Mouse (Mus musculus) bone marrow, adult 2 months (tissue): Measurements from ENCODE around the gene Ptprn. TPM values are rescaled to one million over a fixed set of nuclear protein-coding genes. Genes with fewer than 3 reads are reported as not detected.

Experiments used
- H3K27ac ChIP-seq: fragments of 200-500 bp; 2 replicates; pipeline ENCODE4 v1.5.1; 2012; ENCODE audit warnings: low read depth, mild to moderate bottlenecking, control low read depth, inconsistent platforms, low read length; ENCODE audit not compliant: control insufficient read depth, poor library complexity, insufficient read depth
- H3K4me1 ChIP-seq: fragments of 200-500 bp; 2 replicates; pipeline ENCODE4 v1.6.1; 2011; ENCODE audit warnings: low read length; ENCODE audit not compliant: control insufficient read depth, insufficient read depth
- H3K4me3 ChIP-seq: fragments of 200-500 bp; replicated peaks from 2 replicates; pipeline ENCODE3; 2011; ENCODE audit warnings: mild to moderate bottlenecking, low read depth, low read length, control low read depth; ENCODE audit not compliant: control insufficient read depth
- CTCF ChIP-seq: fragments of 200-500 bp; IDR thresholded peaks from 2 replicates; pipeline ENCODE4 v1.5.1; 2011; ENCODE audit warnings: low read length, control low read depth; ENCODE audit not compliant: control insufficient read depth, insufficient read depth
- POLR2A ChIP-seq: fragments of 200-500 bp; IDR thresholded peaks from 2 replicates; pipeline ENCODE4 v1.6.1; 2011; ENCODE audit warnings: low read depth, mild to moderate bottlenecking, control low read depth, low read length, borderline replicate concordance; ENCODE audit not compliant: control insufficient read depth
- WGBS: fragments of 180-500 bp; shearing (Covaris S2); methylation state at CpG from one replicate; pipeline ENCODE4 v1.1.7; 2018; 5-methylcytosine and 5-hydroxymethylcytosine counted together
- polyA plus RNA-seq: library from polyadenylated mRNA; stranded (reverse); fragments of >200 nt; gene quantifications from 2 replicates; pipeline ENCODE4 v1.2.4, GENCODE M21; 2011; ENCODE audit warnings: low replicate concordance; ENCODE audit not compliant: missing spikeins, insufficient read depth, insufficient read length

Gene Ptprn
- polyA plus RNA-seq, 1 experiment = 4.2 TPM

- 72% methylated on average over 8 of the region's 8 CpGs for WGBS
These were observed 25.7 kb upstream of the Ptprn start for GRCm38 (mm10) chr1:75289888-75290431.

GRCm38 (mm10) chr1:75289376-75289775 is 25.1 kb upstream of the Ptprn start:
- Histone ChIP-seq H3K4me3 (no peak overlapping the region), H3K4me1 (no peaks in the 10 kb centered on the region), H3K27ac (no peak overlapping the region)
- WGBS = 39% methylated on average over 7 of the region's 7 CpGs
- TF ChIP-seq CTCF = no peak
- no peak for TF ChIP-seq POLR2A

More at GRCm38 (mm10) chr1:75289888-75290431, 25.7 kb upstream of the Ptprn start:
- Histone ChIP-seq H3K4me3 (no peak overlapping the region), H3K27ac (no peak overlapping the region), H3K4me1 (no peaks in the 10 kb centered on the region)
- TF ChIP-seq POLR2A = no peak
- TF ChIP-seq CTCF = no peak

- 71% methylated on average over 7 of the region's 7 CpGs for WGBS
- TF ChIP-seq CTCF (no peak), POLR2A (no peak)
- no peak overlapping the region for H3K27ac ChIP-seq
These were observed 20.6 kb upstream of the Ptprn start for GRCm38 (mm10) chr1:75284911-75285310.

GRCm38 (mm10) chr1:75283017-75283416 is 18.7 kb upstream of the Ptprn start:
- H3K27ac ChIP-seq = no peak overlapping the region
- H3K4me1 ChIP-seq = no peaks in the 10 kb centered on the region
- 79% methylated on average over 5 of the region's 5 CpGs for WGBS
- TF ChIP-seq CTCF (no peak), POLR2A (no peak)
- no peak overlapping the region for H3K4me3 ChIP-seq

More at GRCm38 (mm10) chr1:75284911-75285310, 20.6 kb upstream of the Ptprn start:
- Histone ChIP-seq H3K4me1 (no peaks in the 10 kb centered on the region), H3K4me3 (no peak overlapping the region)

- TF ChIP-seq CTCF = no peak
- no peak for TF ChIP-seq POLR2A
- whole genome bisulfite sequencing = 8% methylated on average over 13 of the region's 13 CpGs
- H3K4me1 ChIP-seq = no peaks in the 10 kb centered on the region
- H3K27ac ChIP-seq = no peak within 1 kb of the TSS
- no peak within 1 kb of the TSS for H3K4me3 ChIP-seq
These were observed 13.9 kb upstream of the Ptprn start, which contains the start of gene Resp18 for GRCm38 (mm10) chr1:75278228-75278627. TSS of gene Resp18 (minus strand) at chr1:75278415.

- H3K27ac ChIP-seq = no peak overlapping the region
- WGBS = 10% methylated on average over 23 of the region's 23 CpGs
- no peak for TF ChIP-seq CTCF
- TF ChIP-seq POLR2A = no peak
- H3K4me3 ChIP-seq = no peak overlapping the region
- no peaks in the 10 kb centered on the region for H3K4me1 ChIP-seq
These were observed 13.2 kb upstream of the Ptprn start for GRCm38 (mm10) chr1:75277195-75278188.

- Histone ChIP-seq H3K4me1 (no peaks in the 10 kb centered on the region), H3K4me3 (no peak overlapping the region), H3K27ac (no peak overlapping the region)
- 3% methylated on average over 40 of the region's 40 CpGs for WGBS
- no peak for TF ChIP-seq POLR2A
- no peak for TF ChIP-seq CTCF
These were observed 1.0 kb downstream of the Ptprn start for GRCm38 (mm10) chr1:75262969-75263951.

GRCm38 (mm10) chr1:75261278-75261677 is 3.0 kb downstream of the Ptprn start:
- no peak overlapping the region for H3K4me3 ChIP-seq
- no peak overlapping the region for H3K27ac ChIP-seq
- TF ChIP-seq CTCF (no peak), POLR2A (no peak)
- no peaks in the 10 kb centered on the region for H3K4me1 ChIP-seq
